Mouse (Mus musculus) MEL (cell line): Measurements from ENCODE around the gene Pfn1. TPM values are rescaled to one million over a fixed set of nuclear protein-coding genes. Genes with fewer than 3 reads are reported as not detected.

Source experiments
- DNase-seq: peaks from one replicate; pipeline ENCODE4 v3.0.0; 2011; ENCODE audit warnings: low read depth, low spot score
- H3K27ac ChIP-seq: 2 replicates; pipeline ENCODE4 v1.5.1; 2012; ENCODE audit warnings: low read depth, mild to moderate bottlenecking, control low read depth, low read length, moderate library complexity; ENCODE audit not compliant: control insufficient read depth
- H3K27me3 ChIP-seq, 2 experiments: fragments of 150-350 bp in 1 of 2; sonication (generic) in 1 of 2; 2 replicates each; pipeline ENCODE4 v1.6.1; 2012; ENCODE audit warnings: low read length in 2 of 2, mild to moderate bottlenecking in 2 of 2, improper control_type of control experiment in 1 of 2, moderate library complexity in 1 of 2; ENCODE audit not compliant: insufficient read depth in 2 of 2, control insufficient read depth in 1 of 2
- H3K36me3 ChIP-seq, 2 experiments: 2 replicates each; pipeline ENCODE4 v1.6.1; 2012 to 2014; ENCODE audit warnings: low read length in 2 of 2, improper control_type of control experiment in 1 of 2, inconsistent platforms in 1 of 2, mild to moderate bottlenecking in 1 of 2; ENCODE audit not compliant: insufficient read depth in 2 of 2, control insufficient read depth in 1 of 2
- H3K4me1 ChIP-seq, 2 experiments: fragments of 150-350 bp in 1 of 2; sonication (generic) in 1 of 2; 2 replicates each; pipeline ENCODE4 v1.6.1; 2012; ENCODE audit warnings: low read length in 2 of 2, improper control_type of control experiment in 1 of 2, mild to moderate bottlenecking in 1 of 2; ENCODE audit not compliant: insufficient read depth in 2 of 2, control insufficient read depth in 1 of 2
- H3K4me3 ChIP-seq, 2 experiments: fragments of 150-350 bp in 1 of 2; sonication (generic) in 1 of 2; 2 replicates each; pipeline ENCODE4 v1.5.1; 2012; ENCODE audit warnings: low read depth in 2 of 2, low read length in 2 of 2, mild to moderate bottlenecking in 2 of 2, moderate library complexity in 2 of 2, control low read depth in 1 of 2, improper control_type of control experiment in 1 of 2; ENCODE audit not compliant: control insufficient read depth in 1 of 2, insufficient read depth in 1 of 2
- H3K79me2 ChIP-seq: 2 replicates; pipeline ENCODE4 v1.6.1; 2012; ENCODE audit warnings: mild to moderate bottlenecking, low read length, moderate library complexity; ENCODE audit not compliant: control insufficient read depth, poor library complexity, insufficient read depth
- H3K9ac ChIP-seq: 2 replicates; pipeline ENCODE4 v1.6.1; 2012; ENCODE audit warnings: low read depth, mild to moderate bottlenecking, control low read depth, low read length, moderate library complexity; ENCODE audit not compliant: control insufficient read depth, poor library complexity, severe bottlenecking
- H3K9me3 ChIP-seq: fragments of 150-350 bp; sonication (generic); replicated peaks from 2 replicates; pipeline ENCODE4 v1.6.1; 2012; ENCODE audit warnings: mild to moderate bottlenecking, low read length, improper control_type of control experiment, moderate library complexity; ENCODE audit not compliant: insufficient read depth
- CTCF ChIP-seq, 3 experiments: IDR thresholded peaks in 2 of 3; conservative IDR thresholded peaks in 1 of 3; 2 replicates each; pipeline ENCODE4 v1.5.1; 2011 to 2012; ENCODE audit warnings: low read length in 3 of 3, low read depth in 2 of 3, mild to moderate bottlenecking in 2 of 3, improper control_type of control experiment in 1 of 3, inconsistent platforms in 1 of 3, mixed read lengths in 1 of 3, moderate library complexity in 1 of 3; ENCODE audit not compliant: control insufficient read depth in 1 of 3, insufficient read depth in 1 of 3, poor library complexity in 1 of 3, severe bottlenecking in 1 of 3
- E2F4 ChIP-seq: IDR thresholded peaks from 2 replicates; pipeline ENCODE4 v1.6.1; 2011; ENCODE audit warnings: low read depth, low read length, improper control_type of control experiment, borderline replicate concordance
- ELF1 ChIP-seq: IDR thresholded peaks from 2 replicates; pipeline ENCODE4 v1.6.1; 2014; ENCODE audit warnings: low read depth, mild to moderate bottlenecking, inconsistent platforms, low read length, improper control_type of control experiment, moderate library complexity
- ETS1 ChIP-seq: IDR thresholded peaks from 2 replicates; pipeline ENCODE4 v1.6.1; 2012; ENCODE audit warnings: low read depth, mild to moderate bottlenecking, inconsistent platforms, low read length, improper control_type of control experiment, moderate library complexity
- KAT2A ChIP-seq: conservative IDR thresholded peaks from 2 replicates; pipeline ENCODE4 v1.6.1; 2012; ENCODE audit warnings: low read depth, low read length, improper control_type of control experiment, inconsistent platforms
- MAX ChIP-seq: IDR thresholded peaks from 2 replicates; pipeline ENCODE4 v1.6.1; 2011; ENCODE audit warnings: low read length, improper control_type of control experiment
- MAZ ChIP-seq: IDR thresholded peaks from 2 replicates; pipeline ENCODE4 v1.6.1; 2012; ENCODE audit warnings: low read depth, mild to moderate bottlenecking, inconsistent platforms, low read length, improper control_type of control experiment
- MEF2A ChIP-seq: IDR thresholded peaks from 2 replicates; pipeline ENCODE4 v1.6.1; 2014; ENCODE audit warnings: low read depth, mild to moderate bottlenecking, inconsistent platforms, low read length, improper control_type of control experiment; ENCODE audit not compliant: poor library complexity, insufficient replicate concordance, severe bottlenecking; ENCODE audit errors: extremely low read depth
- MYB ChIP-seq: IDR thresholded peaks from 2 replicates; pipeline ENCODE4 v1.6.1; 2011; ENCODE audit warnings: mild to moderate bottlenecking, low read depth, low read length, improper control_type of control experiment
- NRF1 ChIP-seq: IDR thresholded peaks from 2 replicates; pipeline ENCODE4 v1.6.1; 2014; ENCODE audit warnings: low read depth, mild to moderate bottlenecking, inconsistent platforms, low read length, improper control_type of control experiment, moderate library complexity; ENCODE audit not compliant: poor library complexity, insufficient read depth, severe bottlenecking
- POLR2A ChIP-seq, 2 experiments: IDR thresholded peaks; 2 replicates each; pipeline ENCODE4 v1.6.1; 2011 to 2012; ENCODE audit warnings: low read length in 2 of 2, mild to moderate bottlenecking in 2 of 2, control low read depth in 1 of 2, improper control_type of control experiment in 1 of 2, low read depth in 1 of 2, moderate library complexity in 1 of 2; ENCODE audit not compliant: control insufficient read depth in 1 of 2, insufficient read depth in 1 of 2, poor library complexity in 1 of 2
- POLR2AphosphoS5 ChIP-seq: IDR thresholded peaks from 2 replicates; pipeline ENCODE4 v1.6.1; 2012; ENCODE audit warnings: low read depth, borderline replicate concordance, mild to moderate bottlenecking, inconsistent platforms, low read length, moderate library complexity, mixed read lengths
- RCOR1 ChIP-seq: IDR thresholded peaks from 2 replicates; pipeline ENCODE4 v1.6.1; 2012; ENCODE audit warnings: low read depth, mild to moderate bottlenecking, inconsistent platforms, low read length, improper control_type of control experiment
- TAL1 ChIP-seq: IDR thresholded peaks from 2 replicates; pipeline ENCODE4 v1.6.1; 2012; ENCODE audit warnings: mild to moderate bottlenecking, inconsistent platforms, low read length, moderate library complexity, mixed read lengths
- TCF12 ChIP-seq: IDR thresholded peaks from 2 replicates; pipeline ENCODE4 v1.6.1; 2014; ENCODE audit warnings: low read depth, mild to moderate bottlenecking, inconsistent platforms, low read length, improper control_type of control experiment, moderate library complexity
- UBTF ChIP-seq: IDR thresholded peaks from 2 replicates; pipeline ENCODE4 v1.6.1; 2012; ENCODE audit warnings: low read depth, mild to moderate bottlenecking, inconsistent platforms, low read length, improper control_type of control experiment, moderate library complexity, borderline replicate concordance; ENCODE audit not compliant: insufficient read depth
- ZC3H11A ChIP-seq: IDR thresholded peaks from 2 replicates; pipeline ENCODE4 v1.6.1; 2012; ENCODE audit warnings: low read depth, mild to moderate bottlenecking, inconsistent platforms, low read length, improper control_type of control experiment
- ZKSCAN1 ChIP-seq: IDR thresholded peaks from 2 replicates; pipeline ENCODE4 v1.6.1; 2012; ENCODE audit warnings: low read depth, mild to moderate bottlenecking, inconsistent platforms, low read length, improper control_type of control experiment, moderate library complexity
- ZMIZ1 ChIP-seq: IDR thresholded peaks from 2 replicates; pipeline ENCODE4 v1.6.1; 2012; ENCODE audit warnings: low read depth, mild to moderate bottlenecking, inconsistent platforms, low read length, improper control_type of control experiment, moderate library complexity
- polyA plus RNA-seq, 2 experiments: library from polyadenylated mRNA; stranded (reverse) in 1 of 2; unstranded in 1 of 2; fragments of >175 nt in 1 of 2; fragments of >200 nt in 1 of 2; gene quantifications; 2 replicates each; pipeline versions ENCODE4 v1.2.1 to v1.2.4; 2012; ENCODE audit warnings: low replicate concordance in 2 of 2, low read depth in 1 of 2; ENCODE audit not compliant: insufficient read length in 2 of 2, insufficient read depth in 1 of 2, missing spikeins in 1 of 2
- total RNA-seq: library from RNA; depleted of rRNA; stranded (reverse); fragments of 300-350 nt; gene quantifications from 2 replicates; pipeline ENCODE4 v1.2.3, GENCODE M21; 2012

The Pfn1 gene
- total and polyA plus RNA-seq, 3 experiments, result 1,332 to 5,980 (median 2,392) TPM

DNA sequence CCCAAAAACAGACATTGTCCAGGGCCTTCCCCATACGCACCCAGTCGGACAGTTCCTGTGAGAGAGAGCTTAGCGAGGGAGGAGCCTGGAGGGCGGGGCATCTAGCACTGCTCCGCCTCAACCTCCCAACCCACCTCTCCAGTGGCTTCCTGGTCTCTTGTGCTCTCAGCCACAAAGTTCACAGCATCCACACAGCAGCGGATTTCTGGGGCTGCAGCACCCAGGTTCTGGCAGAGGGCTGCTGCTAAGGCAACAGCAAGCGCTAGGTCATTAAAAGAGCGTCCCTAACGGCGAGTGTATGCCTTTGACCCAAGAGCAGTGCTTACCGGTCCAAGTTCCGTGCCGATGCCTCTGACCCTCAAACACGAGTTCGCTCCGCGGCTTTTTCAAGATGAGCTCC, 39.4 kb downstream of the Pfn1 start:
- Histone ChIP-seq H3K4me1 (peaks cover 0 to 3% of the 10 kb centered on the region in 2 experiments; a peak in 1 of 4 replicates), H3K27me3 (no peaks in the 10 kb centered on the region), H3K36me3 (peaks cover 0 to 7% of the 10 kb centered on the region in 2 experiments; a peak in 2 of 4 replicates), H3K27ac (no peak overlapping the region), H3K9ac (no peak overlapping the region), H3K79me2 (no peaks in the 10 kb centered on the region), H3K4me3 (no peak overlapping the region), H3K9me3 (no peaks in the 10 kb centered on the region)
- peak; percentile 59 for DNase-seq
- no peak for TF ChIP-seq ELF1
- TF ChIP-seq MAX, result no peak
- no peak for TF ChIP-seq MYB
- TF ChIP-seq E2F4, result no peak
- no peak for TF ChIP-seq CTCF (IDR thresholded peaks at IDR 0.05 in 2 of 3, conservative IDR thresholded peaks at IDR 0.05 in 1 of 3; ENCODE audit: control insufficient read depth in 1 of 3, insufficient read depth in 1 of 3, low read depth in 2 of 3, low read length in 3 of 3, poor library complexity in 1 of 3, severe bottlenecking in 1 of 3)
- no peak for TF ChIP-seq ZC3H11A
- TF ChIP-seq POLR2AphosphoS5, result no peak
- no peak for TF ChIP-seq ZKSCAN1
- TF ChIP-seq TCF12, result no peak
- no peak for TF ChIP-seq KAT2A
- TF ChIP-seq POLR2A (IDR thresholded peaks at IDR 0.05; ENCODE audit: control insufficient read depth in 1 of 2, insufficient read depth in 1 of 2, low read depth in 1 of 2, low read length in 2 of 2, poor library complexity in 1 of 2), result no peak
- TF ChIP-seq MEF2A, result no peak
- TF ChIP-seq RCOR1, result no peak
- TF ChIP-seq ETS1, result no peak
- TF ChIP-seq ZMIZ1, result no peak
- no peak for TF ChIP-seq TAL1
- TF ChIP-seq MAZ, result no peak
- no peak for TF ChIP-seq NRF1

GRCm38 (mm10) chr11:70612505-70612904, 41.9 kb downstream of the Pfn1 start:
- Histone ChIP-seq H3K79me2 (no peaks in the 10 kb centered on the region), H3K4me1 (peaks cover 0 to 3% of the 10 kb centered on the region in 2 experiments; a peak in 1 of 4 replicates), H3K4me3 (no peak overlapping the region), H3K9me3 (no peaks in the 10 kb centered on the region), H3K36me3 (peaks cover 0 to 8% of the 10 kb centered on the region in 2 experiments; a peak in 2 of 4 replicates), H3K27ac (no peak overlapping the region), H3K9ac (no peak overlapping the region), H3K27me3 (no peaks in the 10 kb centered on the region)
- DNase-seq, result no peak
- no peak for TF ChIP-seq UBTF
- TF ChIP-seq CTCF (IDR thresholded peaks at IDR 0.05 in 2 of 3, conservative IDR thresholded peaks at IDR 0.05 in 1 of 3; ENCODE audit: control insufficient read depth in 1 of 3, insufficient read depth in 1 of 3, low read depth in 2 of 3, low read length in 3 of 3, poor library complexity in 1 of 3, severe bottlenecking in 1 of 3), result peak in 2 of 3 experiments; percentile 22 to 34; a peak in 4 of 6 replicates
